Mouse (Mus musculus) forebrain, embryonic 15.5 days (tissue): Measurements from ENCODE around the gene Shc2. TPM values are rescaled to one million over a fixed set of nuclear protein-coding genes. Genes with fewer than 3 reads are reported as not detected.

Experiments
- ATAC-seq: fragments of 200-750 bp; cut with Nextera tagmentation; replicated peaks from 2 replicates; pipeline ENCODE4 v1.8.0; 2017; ENCODE audit warnings: mild to moderate bottlenecking, moderate TSS enrichment, moderate library complexity
- H3K27ac ChIP-seq: fragments of 300-500 bp; sonication (generic); replicated peaks from 2 replicates; pipeline ENCODE4 v1.5.1; 2015; ENCODE audit warnings: mild to moderate bottlenecking, inconsistent platforms
- H3K27me3 ChIP-seq: fragments of 300-500 bp; sonication (generic); 2 replicates; pipeline ENCODE4 v1.6.1; 2015; ENCODE audit warnings: inconsistent platforms
- H3K36me3 ChIP-seq: fragments of 300-500 bp; sonication (generic); 2 replicates; pipeline ENCODE4 v1.6.1; 2015; ENCODE audit warnings: mild to moderate bottlenecking, inconsistent platforms
- H3K4me1 ChIP-seq: fragments of 300-500 bp; sonication (generic); 2 replicates; pipeline ENCODE4 v1.6.1; 2015; ENCODE audit warnings: inconsistent platforms
- H3K4me2 ChIP-seq: fragments of 300-500 bp; sonication (generic); replicated peaks from 2 replicates; pipeline ENCODE4 v1.6.1; 2015; ENCODE audit warnings: mild to moderate bottlenecking, inconsistent platforms
- H3K4me3 ChIP-seq: fragments of 300-500 bp; sonication (generic); 2 replicates; pipeline ENCODE4 v1.5.1; 2015; ENCODE audit warnings: mild to moderate bottlenecking, inconsistent platforms
- H3K9ac ChIP-seq: fragments of 300-500 bp; sonication (generic); replicated peaks from 2 replicates; pipeline ENCODE4 v1.6.1; 2015; ENCODE audit warnings: mild to moderate bottlenecking, inconsistent platforms
- H3K9me3 ChIP-seq: fragments of 300-500 bp; sonication (generic); 2 replicates; pipeline ENCODE4 v1.6.1; 2016; ENCODE audit warnings: inconsistent platforms
- WGBS: fragments of 180-500 bp; shearing (Covaris S2); methylation state at CpG from one replicate; pipeline ENCODE4 v1.1.7; 2015; ENCODE audit warnings: mixed read lengths; 5-methylcytosine and 5-hydroxymethylcytosine counted together
- polyA plus RNA-seq: library from polyadenylated mRNA; unstranded; fragments of >200 nt; fragmentation: Nextera tagmentation; extraction: Ambion mirVana; gene quantifications from 2 replicates; pipeline ENCODE4 v1.2.1, GENCODE M21; 2015

The Shc2 gene
- polyA plus RNA-seq, 1 experiment from 2014 or later = 15.1 TPM

DNA sequence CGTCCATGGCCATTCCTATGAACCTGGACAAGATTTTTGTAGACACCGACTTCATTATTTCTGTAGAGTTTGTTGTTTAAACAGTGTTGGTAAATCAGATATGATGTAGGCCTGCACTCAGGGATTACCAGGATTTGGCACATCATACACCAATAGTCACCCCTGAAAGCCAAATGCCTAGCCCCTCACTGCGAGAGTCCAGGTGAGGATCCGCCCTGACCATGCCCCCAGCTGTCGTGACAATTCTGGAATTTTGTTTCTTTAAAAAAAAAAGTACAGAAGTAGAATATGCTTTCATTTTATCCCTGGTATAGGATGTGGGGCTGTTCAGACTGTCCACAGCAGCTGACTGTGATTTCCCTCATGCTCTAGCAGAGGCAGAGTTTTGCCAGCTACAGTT, 67.8 kb downstream of the Shc2 start:
- Histone ChIP-seq H3K27me3 (no peaks in the 10 kb centered on the region), H3K4me2 (no peak overlapping the region), H3K4me1 (no peaks in the 10 kb centered on the region), H3K4me3 (no peak overlapping the region), H3K9ac (no peak overlapping the region), H3K9me3 (no peaks in the 10 kb centered on the region), H3K36me3 (no peaks in the 10 kb centered on the region), H3K27ac (no peak overlapping the region)
- 86% methylated on average over 5 of the region's 5 CpGs for WGBS
- no peak for ATAC-seq

Other genes starting within 250 kb of the Shc2 start
- gene Vmn2r83, start 169.2 kb downstream of the Shc2 start, polyA plus RNA-seq = not detected in 2 replicates
- 8.8 and 10.7 TPM in 2 replicates for gene Plpp2, start 104.1 kb downstream of the Shc2 start, polyA plus RNA-seq
- gene Mier2, start 82.7 kb downstream of the Shc2 start, polyA plus RNA-seq = 60.1 and 61.7 TPM in 2 replicates
- gene Theg, start 50.6 kb downstream of the Shc2 start, polyA plus RNA-seq = not detected in 2 replicates
- 0.22 and 0.27 TPM in 2 replicates for gene C2cd4c, start 23.9 kb downstream of the Shc2 start, polyA plus RNA-seq
- gene Odf3l2, start 7.8 kb upstream of the Shc2 start, polyA plus RNA-seq = 0.32 TPM in 1 of 2 replicates, not detected in the other
- 0.95 and 1.3 TPM in 2 replicates for gene Madcam1, start 26.6 kb upstream of the Shc2 start, polyA plus RNA-seq
- gene Tpgs1, start 31.5 kb upstream of the Shc2 start, polyA plus RNA-seq = 80.0 and 83.6 TPM in 2 replicates
- gene Cdc34, start 44.3 kb upstream of the Shc2 start, polyA plus RNA-seq = 75.7 and 81.2 TPM in 2 replicates
- gene Gzmm, start 51.1 kb upstream of the Shc2 start, polyA plus RNA-seq = 2.0 and 2.3 TPM in 2 replicates
- 689 and 728 TPM in 2 replicates for gene Bsg, start 66.6 kb upstream of the Shc2 start, polyA plus RNA-seq
- gene Hcn2, start 78.7 kb upstream of the Shc2 start, polyA plus RNA-seq = 0.64 and 0.69 TPM in 2 replicates
- 43.7 and 44.0 TPM in 2 replicates for gene Polrmt, start 108.7 kb upstream of the Shc2 start, polyA plus RNA-seq
- 0.69 and 0.72 TPM in 2 replicates for gene Fgf22, start 117.2 kb upstream of the Shc2 start, polyA plus RNA-seq
- 94.9 and 108 TPM in 2 replicates for gene Rnf126, start 129.0 kb upstream of the Shc2 start, polyA plus RNA-seq
- 0.83 and 0.84 TPM in 2 replicates for gene Fstl3, start 139.4 kb upstream of the Shc2 start, polyA plus RNA-seq
- 0.25 and 0.43 TPM in 2 replicates for gene Prss57, start 153.0 kb upstream of the Shc2 start, polyA plus RNA-seq
- 317 and 325 TPM in 2 replicates for gene Palm, start 155.7 kb upstream of the Shc2 start, polyA plus RNA-seq
- gene Misp, start 183.1 kb upstream of the Shc2 start, polyA plus RNA-seq = 0.66 and 0.68 TPM in 2 replicates
- 108 and 120 TPM in 2 replicates for gene Ptbp1, start 216.5 kb upstream of the Shc2 start, polyA plus RNA-seq
- 13.5 and 15.0 TPM in 2 replicates for gene Prtn3, start 236.6 kb upstream of the Shc2 start, polyA plus RNA-seq
- 405 and 410 TPM in 2 replicates for gene Plppr3, start 236.7 kb upstream of the Shc2 start, polyA plus RNA-seq
- 0.19 TPM in 1 of 2 replicates, not detected in the other for gene Elane, start 248.3 kb upstream of the Shc2 start, polyA plus RNA-seq